Comparison of ENCODE assay signal across 22 mouse cellular contexts in the genomic region with DNA sequence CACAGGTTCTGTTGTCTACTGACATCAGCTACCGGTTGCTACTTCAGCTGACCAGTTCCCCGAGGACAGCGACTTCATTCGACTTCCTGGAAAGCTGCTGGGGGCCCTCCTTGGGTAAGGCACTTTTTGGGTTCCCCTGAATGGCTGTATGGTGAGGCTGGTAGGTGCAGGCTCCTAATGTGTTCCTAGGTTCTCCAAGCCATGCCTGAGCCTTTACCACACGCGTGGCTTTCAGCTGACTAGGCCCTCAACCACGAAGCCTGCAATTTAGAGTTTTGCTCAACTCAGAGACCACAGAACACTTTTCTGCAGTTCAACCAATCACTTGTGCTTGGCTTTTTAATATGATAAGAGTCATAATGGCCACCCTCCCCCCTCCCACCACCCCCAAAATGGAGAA.
DNase-seq lines count a peak whose midpoint lies in the region; ATAC-seq lines count a peak whose summit lies in the region.
"Had no signal": no experiment of that assay in that cellular context is flagged by ENCODE, and none has a peak within 500 bp of the region (broad histone marks: within the 10 kb centered on the region; RNA-seq: fewer than 3 reads in every experiment).

No protein-coding gene starts in this region.

- H3K4me1 ChIP-seq in hindbrain, embryonic 16.5 days (ENCODE audit: control insufficient read depth, insufficient read depth, low read depth, low read length), result no peaks in the 10 kb centered on the region
- H3K4me1 ChIP-seq in midbrain, embryonic 15.5 days, result no peaks in the 10 kb centered on the region
- H3K4me1 ChIP-seq: forebrain, embryonic 15.5 days had no signal

- no peaks in the 10 kb centered on the region for H3K9me3 ChIP-seq in hindbrain, embryonic 16.5 days (ENCODE audit: control insufficient read depth, low read length)
- H3K9me3 ChIP-seq in midbrain, embryonic 15.5 days, result no peaks in the 10 kb centered on the region
- H3K9me3 ChIP-seq: embryonic facial prominence, embryonic 10.5 days; embryonic facial prominence, embryonic 12.5 days; forebrain, embryonic 13.5 days; forebrain, embryonic 15.5 days had no signal

- H3K9ac ChIP-seq in hindbrain, embryonic 16.5 days (ENCODE audit: low read depth, low read length), result no peak overlapping the region
- H3K9ac ChIP-seq in midbrain, embryonic 15.5 days, result no peak overlapping the region
- H3K9ac ChIP-seq: embryonic facial prominence, embryonic 12.5 days; forebrain, embryonic 13.5 days; forebrain, embryonic 15.5 days; forebrain, postnatal 0 days had no signal

- no peaks in the 10 kb centered on the region for H3K36me3 ChIP-seq in hindbrain, embryonic 16.5 days (ENCODE audit: control insufficient read depth, insufficient read depth, low read length)
- no peaks in the 10 kb centered on the region for H3K36me3 ChIP-seq in midbrain, embryonic 15.5 days (replicated peaks)
- H3K36me3 ChIP-seq: embryonic facial prominence, embryonic 10.5 days; forebrain, embryonic 15.5 days; G1E had no signal

- ATAC-seq in common myeloid progenitor, adult 5-6 weeks (replicated peaks; ENCODE audit: low read depth, poor library complexity, severe bottlenecking), result peak; percentile 62
- ATAC-seq in hindbrain, embryonic 16.5 days, result no peak
- ATAC-seq in midbrain, embryonic 15.5 days (replicated peaks), result no peak
- ATAC-seq: activated CD4-positive, CD25-positive, alpha-beta regulatory T cell, adult 4 months; forebrain, embryonic 13.5 days; forebrain, embryonic 15.5 days; forebrain, postnatal 0 days; Patski had no signal

- DNase-seq in 416B (ENCODE audit: low read depth), result peak; percentile 85
- DNase-seq in induced T-regulatory cell, adult 2 months (ENCODE audit: low read depth), result peak; percentile 57
- no peak for DNase-seq in urinary bladder, postnatal 4 days (ENCODE audit: low spot score in 2 of 2)
- DNase-seq: adrenal gland, adult 8-10 months; adrenal gland, postnatal 14 days; adrenal gland, postnatal 36 days; cerebellum, adult 11-12 months; cerebellum, adult 2 months; cerebellum, adult 9-10 months; cerebellum, postnatal 10 days; cerebellum, postnatal 25 days; forebrain, postnatal 0 days had no signal

- H3K27me3 ChIP-seq in hindbrain, embryonic 16.5 days (replicated peaks; ENCODE audit: control insufficient read depth, insufficient read depth, low read length), result no peaks in the 10 kb centered on the region
- H3K27me3 ChIP-seq in midbrain, embryonic 15.5 days (replicated peaks), result no peaks in the 10 kb centered on the region
- H3K27me3 ChIP-seq: forebrain, embryonic 13.5 days; forebrain, embryonic 15.5 days; Patski had no signal

- H3K27ac ChIP-seq in hindbrain, embryonic 16.5 days (ENCODE audit: low read depth, low read length), result no peak overlapping the region
- H3K27ac ChIP-seq in midbrain, embryonic 15.5 days, result no peak overlapping the region
- H3K27ac ChIP-seq: embryonic facial prominence, embryonic 12.5 days; forebrain, embryonic 13.5 days; forebrain, embryonic 15.5 days had no signal

- 95% methylated on average over 7 of the region's 7 CpGs for WGBS in hindbrain, embryonic 16.5 days
- 94% methylated on average over 7 of the region's 7 CpGs for WGBS in midbrain, embryonic 15.5 days

- no peak overlapping the region for H3K4me3 ChIP-seq in hindbrain, embryonic 16.5 days (ENCODE audit: low read length)
- no peak overlapping the region for H3K4me3 ChIP-seq in midbrain, embryonic 15.5 days
- H3K4me3 ChIP-seq: embryonic facial prominence, embryonic 10.5 days; embryonic facial prominence, embryonic 12.5 days; forebrain, embryonic 13.5 days; forebrain, embryonic 15.5 days had no signal

- H3K4me2 ChIP-seq in hindbrain, embryonic 16.5 days (ENCODE audit: low read length), result no peak overlapping the region
- H3K4me2 ChIP-seq in midbrain, embryonic 15.5 days, result no peak overlapping the region
- H3K4me2 ChIP-seq: embryonic facial prominence, embryonic 12.5 days; forebrain, embryonic 13.5 days; forebrain, embryonic 15.5 days had no signal

Comparison
In these comparisons a context has a peak if more than half of its experiments do, and no peak if none do; other contexts are left out.
1. DNase-seq: peak in 416B (single experiment) and induced T-regulatory cell, adult 2 months (single experiment); none in urinary bladder, postnatal 4 days (0 of 2).